Mouse (Mus musculus) neural tube, embryonic 13.5 days (tissue): Measurements from ENCODE around the gene Dnm3. TPM values are rescaled to one million over a fixed set of nuclear protein-coding genes. Genes with fewer than 3 reads are reported as not detected.

ENCODE experiments used
- ATAC-seq: fragments of 200-750 bp; cut with Nextera tagmentation; 2 replicates; pipeline ENCODE4 v1.8.0; 2017; ENCODE audit warnings: low read depth, mild to moderate bottlenecking, moderate TSS enrichment, moderate library complexity
- H3K27ac ChIP-seq: fragments of 300-500 bp; sonication (generic); replicated peaks from 2 replicates; pipeline ENCODE4 v1.5.1; 2015; ENCODE audit warnings: moderate library complexity, mild to moderate bottlenecking, inconsistent platforms
- H3K27me3 ChIP-seq: fragments of 300-500 bp; sonication (generic); 2 replicates; pipeline ENCODE4 v1.6.1; 2015; ENCODE audit warnings: mild to moderate bottlenecking, inconsistent platforms
- H3K36me3 ChIP-seq: fragments of 300-500 bp; sonication (generic); 2 replicates; pipeline ENCODE4 v1.6.1; 2015; ENCODE audit warnings: mild to moderate bottlenecking, inconsistent platforms
- H3K4me1 ChIP-seq: fragments of 300-500 bp; sonication (generic); replicated peaks from 2 replicates; pipeline ENCODE4 v1.6.1; 2015; ENCODE audit warnings: inconsistent platforms
- H3K4me2 ChIP-seq: fragments of 300-500 bp; sonication (generic); 2 replicates; pipeline ENCODE4 v1.6.1; 2015; ENCODE audit warnings: inconsistent platforms, mild to moderate bottlenecking, moderate library complexity
- H3K4me3 ChIP-seq: fragments of 300-500 bp; sonication (generic); 2 replicates; pipeline ENCODE4 v1.5.1; 2015; ENCODE audit warnings: mild to moderate bottlenecking, inconsistent platforms
- H3K9ac ChIP-seq: fragments of 300-500 bp; sonication (generic); 2 replicates; pipeline ENCODE4 v1.6.1; 2015; ENCODE audit warnings: moderate library complexity, mild to moderate bottlenecking, inconsistent platforms
- H3K9me3 ChIP-seq: fragments of 300-500 bp; sonication (generic); 2 replicates; pipeline ENCODE4 v1.6.1; 2016; ENCODE audit warnings: inconsistent platforms
- WGBS: fragments of 180-500 bp; shearing (Covaris S2); methylation state at CpG from one replicate; pipeline ENCODE4 v1.1.7; 2015; 5-methylcytosine and 5-hydroxymethylcytosine counted together
- polyA plus RNA-seq: library from polyadenylated mRNA; unstranded; fragments of >200 nt; fragmentation: Nextera tagmentation; extraction: Ambion mirVana; gene quantifications from 2 replicates; pipeline ENCODE4 v1.2.1, GENCODE M21; 2015

Gene Dnm3
- polyA plus RNA-seq, 1 experiment from 2014 or later = 41.6 TPM

DNA sequence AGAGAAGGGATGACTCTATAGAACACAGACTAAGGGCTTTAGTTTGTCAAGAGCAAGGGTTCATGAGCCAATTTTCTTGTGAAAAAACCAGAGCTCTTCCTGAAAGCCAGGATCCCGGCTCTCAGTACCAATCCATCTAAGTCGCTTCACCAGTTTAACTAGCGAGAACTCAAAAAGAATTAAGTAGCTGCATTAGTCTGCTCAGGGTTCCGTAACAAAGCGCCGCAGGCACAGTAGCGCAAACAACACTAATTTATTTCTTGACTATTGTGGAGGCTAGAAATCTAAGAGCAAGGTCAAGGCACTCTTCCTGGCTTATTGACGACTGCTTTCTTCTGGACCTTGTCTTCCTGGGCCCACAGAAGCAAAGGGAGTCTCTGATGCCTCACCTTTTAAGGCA lies 14.2 kb downstream of the Dnm3 start:
- ATAC-seq = peak; percentile 63
- Histone ChIP-seq H3K9me3 (no peaks in the 10 kb centered on the region), H3K27ac (no peak overlapping the region), H3K36me3 (no peaks in the 10 kb centered on the region), H3K4me1 (no peaks in the 10 kb centered on the region), H3K4me2 (no peak overlapping the region), H3K9ac (no peak overlapping the region), H3K27me3 (no peaks in the 10 kb centered on the region), H3K4me3 (no peak overlapping the region)
- WGBS = 64% methylated on average over 8 of the region's 8 CpGs

DNA sequence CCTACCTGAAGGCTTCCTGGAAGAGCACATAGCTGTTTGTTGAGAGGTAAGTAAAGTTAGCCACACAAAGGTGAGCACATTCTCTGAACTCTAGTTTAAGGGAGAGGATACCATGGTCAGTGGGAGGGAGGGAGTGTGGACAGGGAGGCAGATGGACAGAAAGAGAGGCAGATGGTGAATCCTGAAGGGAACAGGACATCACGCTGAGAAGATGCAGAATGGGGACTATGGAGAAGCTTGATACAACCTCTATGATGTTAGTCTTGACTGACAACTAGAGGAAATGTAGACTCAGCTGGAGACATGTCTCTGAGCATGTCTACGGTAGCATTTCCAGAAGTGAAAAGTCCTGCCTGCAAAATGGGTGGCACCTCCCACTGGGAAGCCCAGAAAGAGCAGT lies 19.1 kb downstream of the Dnm3 start:
- Histone ChIP-seq H3K4me2 (no peak overlapping the region), H3K9ac (no peak overlapping the region), H3K9me3 (no peaks in the 10 kb centered on the region), H3K27me3 (no peaks in the 10 kb centered on the region), H3K4me3 (no peak overlapping the region), H3K36me3 (no peaks in the 10 kb centered on the region), H3K27ac (no peak overlapping the region), H3K4me1 (peaks cover 2% of the 10 kb centered on the region)
- 84% methylated on average over 2 of the region's 2 CpGs for WGBS
- no peak for ATAC-seq

DNA sequence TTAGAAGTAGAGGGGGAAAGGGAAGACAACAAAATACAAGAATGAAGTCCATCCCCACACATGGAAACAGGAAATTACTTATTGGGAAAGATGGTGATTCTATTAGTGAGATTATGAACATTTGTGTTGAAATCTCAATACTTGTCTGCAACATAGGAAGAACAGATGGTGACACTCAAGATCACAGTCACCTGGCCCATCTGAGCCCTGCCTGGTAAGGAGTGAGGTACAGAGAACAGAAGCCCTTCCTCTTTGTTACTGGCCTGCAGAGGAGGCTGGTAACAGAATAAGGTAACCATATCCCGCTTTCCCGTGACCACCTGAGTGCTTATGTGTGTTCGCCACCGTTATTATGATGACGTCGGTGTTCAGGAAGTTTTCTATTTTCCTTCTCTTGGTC lies 21.0 kb downstream of the Dnm3 start:
- Histone ChIP-seq H3K4me2 (no peak overlapping the region), H3K36me3 (no peaks in the 10 kb centered on the region), H3K9ac (no peak overlapping the region), H3K4me3 (no peak overlapping the region), H3K9me3 (no peaks in the 10 kb centered on the region), H3K4me1 (peaks cover 9% of the 10 kb centered on the region), H3K27me3 (no peaks in the 10 kb centered on the region), H3K27ac (no peak overlapping the region)
- no peak for ATAC-seq
- WGBS = 95% methylated on average over 6 of the region's 6 CpGs

DNA sequence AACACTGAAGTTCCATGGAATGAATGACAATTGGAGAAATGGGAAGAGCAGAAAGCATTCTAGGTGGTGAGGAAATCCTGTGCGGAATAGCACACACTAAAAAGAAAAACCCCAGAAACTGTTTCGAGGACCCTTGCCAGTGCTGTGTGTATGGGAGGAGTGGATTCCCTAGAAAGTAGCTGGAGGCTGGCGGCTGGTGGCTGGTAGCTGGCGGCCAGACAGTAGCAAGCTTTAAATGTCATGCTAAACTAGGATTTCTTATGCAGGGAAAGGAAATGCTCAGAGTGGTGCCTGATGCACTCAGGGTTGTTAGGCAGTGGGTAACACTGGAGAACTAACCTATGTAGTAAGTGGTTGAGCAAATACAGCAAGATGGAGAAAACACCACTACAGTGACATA lies 21.4 kb downstream of the Dnm3 start:
- Histone ChIP-seq H3K4me3 (no peak overlapping the region), H3K9me3 (no peaks in the 10 kb centered on the region), H3K9ac (no peak overlapping the region), H3K27me3 (no peaks in the 10 kb centered on the region), H3K27ac (no peak overlapping the region), H3K4me1 (peaks cover 9% of the 10 kb centered on the region), H3K36me3 (no peaks in the 10 kb centered on the region), H3K4me2 (no peak overlapping the region)
- 91% methylated on average over 4 of the region's 4 CpGs for WGBS
- no peak for ATAC-seq

DNA sequence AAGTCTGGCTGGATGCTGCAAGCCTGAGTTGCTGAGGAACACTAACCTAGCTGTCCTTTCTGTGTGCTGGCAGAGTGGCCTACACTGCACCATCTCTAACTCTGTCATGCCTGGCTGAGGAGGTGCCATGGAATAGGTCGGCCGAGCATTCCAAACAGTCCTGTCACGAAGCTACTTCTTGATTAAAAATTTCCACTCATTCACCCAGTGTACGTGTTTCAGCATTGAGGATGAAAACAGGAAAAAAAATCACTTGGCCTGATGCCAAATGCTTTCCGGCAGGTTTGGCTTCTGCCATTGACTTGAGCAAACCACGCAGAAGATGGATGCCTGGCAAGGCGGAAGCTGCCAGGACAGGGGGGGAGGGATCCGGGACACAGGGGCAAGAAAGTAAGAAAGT lies 24.3 kb downstream of the Dnm3 start:
- 48% methylated on average over 8 of the region's 8 CpGs for WGBS
- Histone ChIP-seq H3K27me3 (no peaks in the 10 kb centered on the region), H3K4me3 (no peak overlapping the region), H3K4me2 (no peak overlapping the region), H3K27ac (no peak overlapping the region), H3K9ac (no peak overlapping the region), H3K9me3 (no peaks in the 10 kb centered on the region), H3K36me3 (no peaks in the 10 kb centered on the region), H3K4me1 (peaks cover 9% of the 10 kb centered on the region)
- ATAC-seq = peak; percentile 43; the same call in 1 of the 2 replicates

DNA sequence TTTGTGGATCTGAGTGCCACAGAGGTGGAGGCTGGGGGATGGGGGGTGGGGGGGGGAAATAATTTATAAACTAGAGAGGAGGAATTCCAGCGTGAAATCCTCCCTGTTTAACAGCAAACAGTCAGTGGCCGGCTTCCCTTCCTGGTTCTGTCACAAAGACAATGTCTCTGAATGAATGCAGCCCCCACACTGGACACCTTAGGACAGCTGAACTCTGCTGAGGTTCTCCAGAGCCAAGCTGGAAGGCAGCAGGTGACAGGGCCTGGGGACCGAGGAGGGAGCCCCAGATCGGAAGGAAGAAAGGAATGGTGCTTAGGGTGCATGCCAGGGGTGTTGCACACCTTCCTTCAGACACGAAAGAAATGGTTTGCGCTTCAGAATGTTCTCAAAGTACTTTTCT lies 24.8 kb downstream of the Dnm3 start:
- peaks cover 9% of the 10 kb centered on the region for H3K4me1 ChIP-seq
- H3K36me3 ChIP-seq = no peaks in the 10 kb centered on the region
- no peak overlapping the region for H3K27ac ChIP-seq
- ATAC-seq = no peak
- WGBS = 67% methylated on average over 6 of the region's 6 CpGs
- H3K9ac ChIP-seq = no peak overlapping the region
- no peak overlapping the region for H3K4me3 ChIP-seq
- no peaks in the 10 kb centered on the region for H3K9me3 ChIP-seq
- no peaks in the 10 kb centered on the region for H3K27me3 ChIP-seq
- H3K4me2 ChIP-seq = no peak overlapping the region

DNA sequence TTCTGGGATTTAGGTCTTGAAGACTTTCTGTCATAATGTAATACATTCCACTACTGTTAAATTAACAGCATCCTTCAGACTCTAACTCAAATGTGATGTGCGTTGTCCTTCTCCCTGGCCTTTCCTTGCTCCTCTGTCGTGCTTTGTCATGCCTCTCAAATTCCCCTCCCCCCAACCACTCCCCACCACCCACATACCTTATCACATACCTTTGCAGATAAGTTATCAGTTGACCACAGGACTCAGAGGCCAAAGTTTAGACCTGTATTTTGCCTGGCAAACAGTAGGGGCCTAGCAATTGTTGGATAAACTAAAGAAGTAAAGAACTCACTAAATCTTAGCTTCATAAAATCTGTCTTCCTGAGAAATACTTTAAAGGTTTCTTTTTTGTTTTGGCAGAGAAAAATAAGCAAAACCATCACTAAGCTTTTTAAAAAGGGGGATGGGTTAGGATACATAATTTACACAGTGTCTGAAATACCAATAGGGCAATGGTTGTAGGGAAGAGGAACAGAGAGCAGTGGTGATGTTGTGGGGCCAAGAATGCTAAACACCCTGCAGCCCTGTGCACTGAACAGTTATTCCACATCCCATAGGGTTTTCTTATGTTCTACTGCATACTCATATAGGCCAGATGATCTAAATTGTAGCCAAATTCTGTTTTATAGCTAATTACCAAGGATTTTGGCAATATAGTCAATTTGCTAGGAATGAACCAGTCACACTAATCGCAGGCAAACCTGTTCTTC lies 28.5 kb downstream of the Dnm3 start:
- Histone ChIP-seq H3K9me3 (no peaks in the 10 kb centered on the region), H3K27me3 (no peaks in the 10 kb centered on the region), H3K4me2 (no peak overlapping the region)

DNA sequence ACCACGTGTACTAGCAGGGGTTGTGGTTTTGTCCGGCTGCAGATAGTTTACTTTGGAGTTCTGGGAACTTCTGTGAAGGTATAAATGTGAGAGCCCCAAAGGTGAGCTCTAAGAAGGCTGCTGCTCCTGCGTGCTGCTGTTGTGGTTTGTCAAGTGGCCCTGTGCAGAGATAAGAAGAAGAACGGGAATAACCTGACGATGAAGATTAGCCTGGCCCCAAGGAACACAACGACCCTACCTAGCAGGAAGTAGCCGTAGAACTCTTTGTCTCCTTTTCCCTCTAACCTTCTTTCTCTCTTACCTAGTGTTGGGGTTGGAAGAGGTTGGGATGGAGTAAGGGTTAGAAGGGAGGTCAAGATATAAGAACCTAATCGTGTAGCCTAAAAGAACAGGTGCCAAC lies 33.0 kb downstream of the Dnm3 start:
- H3K4me3 ChIP-seq = no peak overlapping the region
- no peaks in the 10 kb centered on the region for H3K36me3 ChIP-seq
- no peak overlapping the region for H3K4me2 ChIP-seq
- H3K9me3 ChIP-seq = no peaks in the 10 kb centered on the region
- no peaks in the 10 kb centered on the region for H3K27me3 ChIP-seq
- ATAC-seq = no peak
- H3K27ac ChIP-seq = no peak overlapping the region
- WGBS = 84% methylated on average over 8 of the region's 8 CpGs
- H3K9ac ChIP-seq = no peak overlapping the region
- H3K4me1 ChIP-seq = no peaks in the 10 kb centered on the region

More for the DNA sequence above, 28.5 kb downstream of the Dnm3 start:
- H3K36me3 ChIP-seq = no peaks in the 10 kb centered on the region
- H3K9ac ChIP-seq = no peak overlapping the region
- peaks cover 9% of the 10 kb centered on the region for H3K4me1 ChIP-seq
- H3K27ac ChIP-seq = no peak overlapping the region
- ATAC-seq = no peak
- H3K4me3 ChIP-seq = no peak overlapping the region
- WGBS = 81% methylated on average over 3 of the region's 3 CpGs

DNA sequence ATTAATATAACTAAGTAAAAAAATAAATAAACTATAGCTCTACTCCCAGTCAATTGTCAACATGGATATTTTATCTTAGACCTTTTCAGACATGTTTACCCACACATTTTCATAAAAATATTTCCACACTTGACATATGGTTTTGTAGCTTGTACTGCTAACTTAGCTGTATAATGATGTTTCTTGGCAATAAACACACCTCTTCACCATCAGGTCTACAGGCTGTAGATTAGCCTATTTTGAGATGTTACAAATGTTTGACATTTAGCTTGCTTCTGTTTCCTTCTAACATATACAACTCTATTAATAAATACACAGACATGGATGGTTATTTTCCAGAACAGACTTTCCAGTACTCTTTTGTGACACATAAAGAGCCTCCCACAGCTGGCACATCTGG lies 38.3 kb downstream of the Dnm3 start:
- no peak for ATAC-seq
- H3K9me3 ChIP-seq = no peaks in the 10 kb centered on the region
- peaks cover 9% of the 10 kb centered on the region for H3K4me1 ChIP-seq

DNA sequence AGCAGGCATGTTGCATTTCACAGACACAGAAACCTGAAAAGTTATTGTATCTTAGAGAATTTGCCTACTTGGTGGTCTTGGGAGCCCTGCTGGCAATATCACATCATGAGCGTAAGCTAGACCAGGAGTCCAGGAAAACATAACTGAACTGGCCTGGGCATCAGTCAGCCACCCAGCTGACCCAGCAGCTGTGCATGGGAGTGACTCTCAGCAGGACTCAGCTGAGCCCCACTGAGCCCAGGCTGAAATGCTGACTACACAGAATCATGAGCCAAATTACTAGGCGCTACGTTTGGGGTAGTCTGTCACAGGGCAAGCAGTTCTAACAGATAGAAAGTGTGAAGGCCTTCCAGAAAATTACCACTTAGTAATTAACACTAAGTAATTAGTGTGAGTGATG lies 41.2 kb downstream of the Dnm3 start:
- 58% methylated on average over 3 of the region's 3 CpGs for WGBS
- Histone ChIP-seq H3K4me1 (peaks cover 13% of the 10 kb centered on the region), H3K36me3 (no peaks in the 10 kb centered on the region), H3K4me3 (no peak overlapping the region), H3K9ac (no peak overlapping the region), H3K4me2 (no peak overlapping the region), H3K27me3 (no peaks in the 10 kb centered on the region), H3K27ac (no peak overlapping the region), H3K9me3 (no peaks in the 10 kb centered on the region)
- ATAC-seq = no peak

More for the DNA sequence above, 38.3 kb downstream of the Dnm3 start:
- Histone ChIP-seq H3K27ac (no peak overlapping the region), H3K27me3 (no peaks in the 10 kb centered on the region), H3K4me3 (no peak overlapping the region), H3K9ac (no peak overlapping the region), H3K4me2 (no peak overlapping the region), H3K36me3 (no peaks in the 10 kb centered on the region)

DNA sequence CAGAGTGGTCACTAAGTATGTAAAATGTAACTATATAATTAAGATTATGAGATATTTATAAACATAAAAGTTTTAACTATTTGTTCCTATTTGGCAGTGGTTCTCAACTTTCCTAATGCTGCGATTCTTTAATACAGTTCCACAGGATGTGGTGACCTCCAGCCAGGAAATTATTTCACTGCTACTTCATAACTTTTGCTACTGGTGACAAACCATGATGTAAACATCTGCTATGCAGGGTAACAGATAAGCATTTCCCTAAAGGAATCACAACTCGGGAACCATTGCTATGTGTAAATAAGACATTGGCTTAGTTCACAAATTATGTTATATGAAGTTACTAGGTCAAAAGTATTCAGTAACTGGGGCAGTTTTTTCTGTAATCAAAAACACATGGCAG lies 48.9 kb downstream of the Dnm3 start:
- H3K36me3 ChIP-seq = no peaks in the 10 kb centered on the region
- H3K27me3 ChIP-seq = no peaks in the 10 kb centered on the region
- H3K4me3 ChIP-seq = no peak overlapping the region
- no peak overlapping the region for H3K9ac ChIP-seq
- no peak overlapping the region for H3K4me2 ChIP-seq
- H3K27ac ChIP-seq = no peak overlapping the region
- 0 out of 2 replicates have a peak, but pooled peaks cover 9% of the 10 kb centered on the region for H3K4me1 ChIP-seq
- WGBS = 86% methylated on average over 2 of the region's 2 CpGs
- no peaks in the 10 kb centered on the region for H3K9me3 ChIP-seq
- ATAC-seq = no peak

DNA sequence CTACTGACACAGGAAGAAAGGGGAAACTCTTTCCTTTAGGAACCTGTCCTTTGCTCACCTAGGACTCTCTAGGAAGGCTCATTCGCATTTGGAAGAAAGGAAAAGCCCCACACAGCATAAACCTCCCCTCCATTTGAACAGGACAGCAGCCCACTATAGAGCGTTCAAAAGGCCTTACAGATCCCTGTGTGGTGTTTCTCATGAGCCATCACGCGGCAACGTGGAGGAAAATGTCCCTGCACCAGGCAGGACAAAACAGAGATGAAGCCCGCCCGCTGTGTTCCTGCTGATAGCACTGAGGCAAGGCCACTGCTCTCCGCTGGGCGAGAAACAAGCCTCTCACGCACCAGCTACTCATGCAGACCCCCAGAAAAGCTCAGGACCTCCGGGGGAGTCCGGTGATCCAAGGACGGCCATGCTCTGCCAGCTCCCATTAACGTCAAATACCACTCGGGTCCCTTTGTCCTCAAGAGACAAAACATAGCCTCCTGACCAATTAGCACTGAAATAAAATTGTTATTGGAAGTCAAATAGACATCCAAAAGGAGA lies 51.8 kb downstream of the Dnm3 start:
- H3K36me3 ChIP-seq = no peaks in the 10 kb centered on the region
- no peak overlapping the region for H3K4me3 ChIP-seq
- ATAC-seq = no peak; the same call in 1 of the 2 replicates
- H3K9ac ChIP-seq = no peak overlapping the region
- no peaks in the 10 kb centered on the region for H3K9me3 ChIP-seq
- no peaks in the 10 kb centered on the region for H3K27me3 ChIP-seq
- H3K27ac ChIP-seq = no peak overlapping the region
- peaks cover 9% of the 10 kb centered on the region; the same call in 1 of the 2 replicates for H3K4me1 ChIP-seq
- 51% methylated on average over 15 of the region's 15 CpGs for WGBS
- H3K4me2 ChIP-seq = no peak overlapping the region

DNA sequence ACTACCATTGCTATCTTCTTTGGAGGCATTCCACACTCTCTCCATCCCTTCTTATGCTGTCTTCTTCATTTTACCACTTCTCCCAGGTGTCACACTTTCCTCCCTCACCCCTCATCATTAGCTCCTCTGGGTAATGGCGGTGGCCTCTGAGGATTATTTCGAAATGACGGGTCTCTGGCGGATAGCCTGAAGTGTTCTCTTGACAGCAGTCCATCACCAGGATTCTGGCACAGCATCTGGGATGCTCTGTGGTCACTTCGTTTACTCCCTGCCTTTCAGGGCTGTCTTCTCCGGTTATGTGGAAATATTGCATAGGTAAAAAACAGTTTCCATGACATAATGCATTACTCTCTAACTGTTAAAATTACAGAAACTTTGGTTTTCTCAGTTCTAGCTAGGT lies 55.0 kb downstream of the Dnm3 start:
- Histone ChIP-seq H3K4me2 (no peak overlapping the region), H3K27me3 (no peaks in the 10 kb centered on the region), H3K4me3 (no peak overlapping the region), H3K9ac (no peak overlapping the region), H3K36me3 (no peaks in the 10 kb centered on the region), H3K27ac (no peak overlapping the region), H3K4me1 (peaks cover 9% of the 10 kb centered on the region; the same call in 1 of the 2 replicates), H3K9me3 (no peaks in the 10 kb centered on the region)
- no peak for ATAC-seq
- WGBS = 76% methylated on average over 6 of the region's 6 CpGs
